Mouse (Mus musculus) embryonic fibroblast, embryonic 13.5 days (primary cell): ENCODE measurements at regions not wholly inside any gene's neighbourhood (a gene's known extent, or its start where the extent isn't known, plus 50 kb on each side); places are given as distances from the start of the nearest gene placed in this dataset.

Experiments
- CTCF ChIP-seq: IDR thresholded peaks from 2 replicates; pipeline ENCODE4 v1.5.1; 2011; ENCODE audit warnings: mild to moderate bottlenecking, control low read depth, low read length, moderate library complexity, borderline replicate concordance; ENCODE audit not compliant: insufficient read depth
- POLR2A ChIP-seq: IDR thresholded peaks from 2 replicates; pipeline ENCODE4 v1.6.1; 2011; ENCODE audit warnings: low read depth, mild to moderate bottlenecking, control low read depth, low read length, moderate library complexity

DNA sequence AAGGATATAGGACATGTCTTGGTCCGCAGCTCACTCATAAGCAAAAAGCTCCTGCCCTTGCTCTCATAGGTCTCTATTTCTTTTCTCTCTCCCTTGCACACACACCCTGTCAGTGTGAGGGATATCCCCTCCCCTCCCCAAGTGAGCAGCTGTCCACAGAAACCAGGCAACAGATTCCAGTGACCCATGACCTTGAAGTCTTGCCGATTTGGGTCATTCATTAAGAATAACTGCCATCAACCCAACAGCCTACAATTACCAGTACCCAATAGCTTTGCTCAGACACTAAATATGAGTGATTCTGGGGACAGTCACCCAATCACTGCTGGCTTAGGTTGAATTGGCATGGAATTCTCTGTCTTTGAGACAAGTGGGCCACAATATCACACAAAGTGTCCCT lies 678.6 kb downstream of the Cypt12 start:
- no peak for TF ChIP-seq CTCF
- no peak for TF ChIP-seq POLR2A
